In the genomic region with DNA sequence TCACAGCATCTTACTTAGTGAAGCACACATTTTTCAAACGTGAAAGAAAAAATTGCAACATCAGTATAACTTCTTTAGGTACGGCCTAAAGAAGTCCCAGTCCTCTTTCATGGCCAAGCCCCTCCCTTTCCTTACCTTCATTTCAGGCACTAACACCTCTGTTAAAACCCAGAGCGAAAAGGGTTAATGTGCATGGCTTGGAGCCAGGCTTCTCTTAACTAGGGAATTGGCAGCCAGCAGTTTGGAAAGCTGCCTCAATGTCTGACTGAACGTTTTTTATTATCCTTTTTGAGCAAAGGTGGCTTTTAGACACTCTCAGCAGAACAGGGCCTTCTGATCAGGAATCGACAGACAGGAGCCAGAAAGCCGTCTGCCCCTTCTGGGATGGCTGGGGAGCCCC, we compare ENCODE assay signal across 15 mouse cellular contexts.
DNase-seq lines count a peak whose midpoint lies in the region; ATAC-seq and TF ChIP-seq lines count a peak whose summit lies in the region.
"Had no signal": no experiment of that assay in that cellular context is flagged by ENCODE, and none has a peak within 500 bp of the region (broad histone marks: within the 10 kb centered on the region; RNA-seq: fewer than 3 reads in every experiment).

No protein-coding gene starts in this region.

- no peaks in the 10 kb centered on the region for H3K9me3 ChIP-seq in hindbrain, postnatal 0 days (ENCODE audit: low read length)
- H3K9me3 ChIP-seq in hindbrain, embryonic 13.5 days, result no peaks in the 10 kb centered on the region
- H3K9me3 ChIP-seq in limb, embryonic 14.5 days (ENCODE audit: control insufficient read depth, low read length), result no peaks in the 10 kb centered on the region
- H3K9me3 ChIP-seq: heart, embryonic 12.5 days; liver, embryonic 13.5 days; neural tube, embryonic 12.5 days had no signal

- no peaks in the 10 kb centered on the region for H3K36me3 ChIP-seq in hindbrain, postnatal 0 days (ENCODE audit: insufficient read depth, low read length)
- H3K36me3 ChIP-seq in hindbrain, embryonic 13.5 days, result no peaks in the 10 kb centered on the region
- H3K36me3 ChIP-seq in limb, embryonic 14.5 days (ENCODE audit: control insufficient read depth, insufficient read depth, low read length), result no peaks in the 10 kb centered on the region
- H3K36me3 ChIP-seq: heart, embryonic 12.5 days; liver, embryonic 13.5 days; neural tube, embryonic 12.5 days had no signal

- no peak overlapping the region for H3K4me3 ChIP-seq in hindbrain, postnatal 0 days (ENCODE audit: low read length)
- H3K4me3 ChIP-seq in hindbrain, embryonic 13.5 days, result no peak overlapping the region
- H3K4me3 ChIP-seq in limb, embryonic 14.5 days (replicated peaks; ENCODE audit: low read length), result no peak overlapping the region
- H3K4me3 ChIP-seq: heart, embryonic 12.5 days; liver, embryonic 13.5 days; neural tube, embryonic 12.5 days had no signal

- 34% methylated on average over 6 of the region's 6 CpGs for WGBS in hindbrain, postnatal 0 days
- WGBS in hindbrain, embryonic 13.5 days, result 54% methylated on average over 6 of the region's 6 CpGs
- 14% methylated on average over 6 of the region's 6 CpGs for WGBS in limb, embryonic 14.5 days

- no peak overlapping the region for H3K9ac ChIP-seq in hindbrain, postnatal 0 days (replicated peaks; ENCODE audit: low read length)
- no peak overlapping the region for H3K9ac ChIP-seq in hindbrain, embryonic 13.5 days
- H3K9ac ChIP-seq in limb, embryonic 14.5 days (ENCODE audit: low read depth, low read length, severe bottlenecking), result no peak overlapping the region
- H3K9ac ChIP-seq: heart, embryonic 12.5 days; liver, embryonic 13.5 days; neural tube, embryonic 12.5 days had no signal

- no peak overlapping the region for H3K27ac ChIP-seq in hindbrain, postnatal 0 days
- no peak overlapping the region for H3K27ac ChIP-seq in hindbrain, embryonic 13.5 days
- peak overlapping the region; percentile 75 for H3K27ac ChIP-seq in limb, embryonic 14.5 days (replicated peaks; ENCODE audit: low read depth, low read length)
- H3K27ac ChIP-seq: liver, embryonic 13.5 days; neural tube, embryonic 12.5 days had no signal

- DNase-seq in adrenal gland, postnatal 14 days, result peak; percentile 4
- DNase-seq in adrenal gland, postnatal 4 days (ENCODE audit: low spot score in 2 of 2), result no peak
- peak; percentile 46 for DNase-seq in hindbrain, postnatal 0 days (ENCODE audit: low spot score)
- peak; percentile 38 to 45 for DNase-seq in right cerebral cortex, postnatal 10 days (ENCODE audit: low spot score in 2 of 2)
- DNase-seq in right cerebral cortex, postnatal 14 days, result no peak
- DNase-seq in limb, embryonic 14.5 days (ENCODE audit: low spot score), result peak; percentile 85
- no peak for DNase-seq in gastrocnemius, postnatal 4 days (ENCODE audit: low spot score in 2 of 2)
- DNase-seq: cerebellum, adult 9-11 months; liver, embryonic 13.5 days; retina, postnatal 1 day; thymus, postnatal 25 days had no signal

- 0 out of 2 replicates have a peak overlapping the region, but pooled peaks have one; percentile 11 for H3K4me2 ChIP-seq in hindbrain, postnatal 0 days (ENCODE audit: low read depth, low read length)
- H3K4me2 ChIP-seq in hindbrain, embryonic 13.5 days, result no peak overlapping the region
- peak overlapping the region; percentile 15; the same call in 1 of the 2 replicates for H3K4me2 ChIP-seq in limb, embryonic 14.5 days (replicated peaks; ENCODE audit: low read depth, low read length, severe bottlenecking)
- H3K4me2 ChIP-seq: heart, embryonic 12.5 days; liver, embryonic 13.5 days; neural tube, embryonic 12.5 days had no signal

- H3K4me1 ChIP-seq in hindbrain, postnatal 0 days (ENCODE audit: insufficient read depth, low read length), result 0 out of 2 replicates have a peak, but pooled peaks cover 4% of the 10 kb centered on the region
- peaks cover 5% of the 10 kb centered on the region; the same call in 1 of the 2 replicates for H3K4me1 ChIP-seq in hindbrain, embryonic 13.5 days (replicated peaks)
- H3K4me1 ChIP-seq in limb, embryonic 14.5 days (ENCODE audit: control insufficient read depth, insufficient read depth, low read length), result peaks cover 19% of the 10 kb centered on the region
- H3K4me1 ChIP-seq: neural tube, embryonic 12.5 days had no signal

- no peaks in the 10 kb centered on the region for H3K27me3 ChIP-seq in hindbrain, postnatal 0 days (ENCODE audit: insufficient read depth, low read length)
- no peaks in the 10 kb centered on the region for H3K27me3 ChIP-seq in hindbrain, embryonic 13.5 days
- no peaks in the 10 kb centered on the region for H3K27me3 ChIP-seq in limb, embryonic 14.5 days (ENCODE audit: control insufficient read depth, insufficient read depth, low read length)
- H3K27me3 ChIP-seq: heart, embryonic 12.5 days; liver, embryonic 13.5 days; neural tube, embryonic 12.5 days had no signal

- no peak for TF ChIP-seq POLR2A in limb, embryonic 14.5 days (IDR thresholded peaks at IDR 0.05; ENCODE audit: borderline replicate concordance, extremely low read depth, insufficient read depth, insufficient read length)

- no peak for ATAC-seq in hindbrain, postnatal 0 days
- ATAC-seq in hindbrain, embryonic 13.5 days (ENCODE audit: low FRiP score), result no peak
- ATAC-seq in limb, embryonic 14.5 days (ENCODE audit: low FRiP score, low read depth), result peak; percentile 41; the same call in 1 of the 2 replicates
- ATAC-seq: inflammation-experienced regulatory T-cells, adult 6 months had no signal

- no peak for TF ChIP-seq CTCF in hindbrain, postnatal 0 days (IDR thresholded peaks at IDR 0.05; ENCODE audit: low read depth)

Comparison
In these comparisons a context has a peak if more than half of its experiments do, and no peak if none do; other contexts are left out.
1. DNase-seq: peak in adrenal gland, postnatal 14 days (single experiment), hindbrain, postnatal 0 days (single experiment), right cerebral cortex, postnatal 10 days (2 of 2) and limb, embryonic 14.5 days (single experiment); none in adrenal gland, postnatal 4 days (0 of 2), right cerebral cortex, postnatal 14 days (single experiment) and gastrocnemius, postnatal 4 days (0 of 2).